Mouse (Mus musculus) CD4-positive helper T cell, adult 2 months (primary cell): ENCODE measurements around the gene Necab2.

Source experiments
- DNase-seq: peaks from one replicate; pipeline ENCODE4 v3.0.0-alpha.2; 2012; ENCODE audit warnings: low read depth, missing footprints, low spot score

Gene Necab2

DNA sequence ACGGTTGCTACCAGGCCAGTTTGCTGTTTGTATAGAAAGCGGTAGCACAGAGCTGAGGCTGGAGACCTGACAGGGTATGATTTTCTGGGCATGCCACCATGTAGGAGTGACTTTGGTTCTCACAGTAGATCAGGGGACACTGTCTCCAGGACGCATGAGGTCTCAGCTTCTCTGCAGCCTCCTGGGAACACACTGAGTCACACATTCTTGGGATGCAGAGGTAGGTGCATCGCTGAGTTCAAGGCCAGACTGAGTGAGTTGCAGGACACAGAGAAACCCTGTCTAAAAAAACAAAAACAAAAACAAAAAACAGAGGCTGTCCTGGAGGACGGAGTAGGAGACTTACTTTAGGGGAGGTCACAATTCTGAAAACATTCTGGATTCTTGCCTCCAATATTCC is 6.4 kb downstream of the Necab2 start:
- no peak for DNase-seq

DNA sequence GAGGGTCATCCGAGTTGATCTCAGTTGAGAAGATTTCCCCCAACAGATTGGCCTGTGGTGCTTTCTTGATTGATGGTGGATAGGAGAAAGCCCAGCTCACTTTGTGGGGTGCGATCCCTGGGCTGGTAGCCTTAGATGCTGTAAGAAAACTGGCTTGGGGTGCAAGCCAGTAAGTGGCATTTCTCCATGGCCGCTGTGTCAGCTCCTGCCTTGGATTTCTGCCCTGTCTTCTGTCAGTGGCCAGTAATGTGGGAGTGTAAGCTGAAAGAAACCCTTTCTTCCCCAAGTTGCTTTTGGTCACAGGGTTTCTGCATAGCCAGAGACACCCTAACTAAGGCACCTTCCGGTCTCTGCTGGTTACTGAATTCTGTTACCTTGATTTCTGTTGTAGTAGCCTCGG is 9.5 kb downstream of the Necab2 start:
- no peak for DNase-seq

DNA sequence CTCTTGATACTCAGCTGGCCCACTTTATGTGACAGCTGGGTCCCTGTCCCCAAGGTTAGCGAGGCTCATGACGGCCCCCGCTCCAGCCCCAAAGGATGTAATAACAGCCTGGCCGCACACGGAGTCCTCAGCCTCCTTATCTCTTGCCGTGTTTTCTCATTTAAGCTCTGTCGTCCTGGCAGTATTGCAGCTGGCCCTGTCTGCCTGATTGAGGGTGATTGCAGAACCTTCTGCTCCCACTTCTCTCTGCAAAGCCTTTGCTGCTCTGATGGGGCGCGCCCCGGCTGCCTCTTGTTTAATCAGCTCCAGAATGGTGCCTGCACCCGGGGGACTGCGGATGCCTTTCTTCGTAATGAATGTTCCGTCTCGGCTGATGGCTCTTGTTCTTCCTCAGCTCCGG is 13.2 kb downstream of the Necab2 start:
- DNase-seq, result no peak

DNA sequence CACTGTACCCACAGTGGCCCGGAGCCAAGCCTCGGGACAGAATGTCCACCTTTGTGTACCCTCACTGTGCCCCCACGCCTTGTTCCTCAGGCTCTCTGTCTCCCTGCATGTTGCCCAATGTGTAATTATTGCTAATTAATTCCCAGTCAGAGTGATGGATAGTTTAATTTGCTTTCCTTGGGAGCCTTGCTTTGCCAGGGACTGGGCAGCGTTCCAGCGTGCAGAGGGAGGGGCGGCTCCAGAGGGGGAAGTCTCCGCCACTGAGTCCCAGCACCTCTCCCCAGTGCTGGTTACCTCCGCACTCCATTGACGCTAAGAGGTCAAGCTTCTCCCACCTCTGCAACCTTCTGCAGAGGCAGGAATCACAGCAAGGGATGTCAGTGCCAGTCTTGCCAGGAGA is 14.8 kb downstream of the Necab2 start:
- DNase-seq, result no peak

DNA sequence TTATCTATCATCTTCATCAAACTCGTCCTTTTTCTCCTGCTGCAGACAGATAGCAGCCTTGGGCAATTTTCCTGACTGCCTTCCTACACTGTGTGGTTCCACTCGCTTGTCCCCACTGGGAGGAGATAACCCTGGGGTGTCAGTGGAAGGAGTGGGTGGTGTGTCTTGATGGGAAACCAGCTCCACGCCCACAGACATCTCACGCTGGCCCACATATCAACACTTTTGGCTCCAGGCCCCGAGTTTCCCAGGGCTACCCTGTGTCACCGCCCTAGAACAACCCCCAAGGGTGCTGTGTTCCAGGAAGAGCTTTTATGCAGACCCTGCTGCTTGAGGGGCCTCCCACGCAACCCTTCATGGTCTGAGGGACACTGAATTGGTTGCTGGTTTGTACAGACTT is 17.2 kb downstream of the Necab2 start:
- DNase-seq, result no peak

DNA sequence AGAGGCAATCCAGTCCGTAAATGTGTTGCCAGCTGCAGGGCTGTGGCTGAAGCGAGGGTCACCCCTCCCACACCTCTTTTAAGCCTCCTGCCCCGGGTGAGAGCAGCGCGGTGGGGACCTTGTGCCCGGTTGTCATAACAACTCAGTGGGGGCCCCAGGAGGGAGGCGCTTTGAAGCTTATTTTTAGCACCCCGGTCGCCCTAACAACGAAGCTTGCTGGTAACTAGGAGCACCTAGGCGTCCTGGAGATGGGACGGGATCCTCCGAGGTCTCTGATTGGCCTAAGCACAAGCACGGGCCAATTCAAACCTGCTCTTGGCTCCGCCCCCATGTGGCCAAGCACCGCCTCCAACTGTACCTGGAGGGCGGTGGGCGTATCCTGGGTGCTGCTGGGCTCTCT is 19.6 kb downstream of the Necab2 start:
- no peak for DNase-seq

DNA sequence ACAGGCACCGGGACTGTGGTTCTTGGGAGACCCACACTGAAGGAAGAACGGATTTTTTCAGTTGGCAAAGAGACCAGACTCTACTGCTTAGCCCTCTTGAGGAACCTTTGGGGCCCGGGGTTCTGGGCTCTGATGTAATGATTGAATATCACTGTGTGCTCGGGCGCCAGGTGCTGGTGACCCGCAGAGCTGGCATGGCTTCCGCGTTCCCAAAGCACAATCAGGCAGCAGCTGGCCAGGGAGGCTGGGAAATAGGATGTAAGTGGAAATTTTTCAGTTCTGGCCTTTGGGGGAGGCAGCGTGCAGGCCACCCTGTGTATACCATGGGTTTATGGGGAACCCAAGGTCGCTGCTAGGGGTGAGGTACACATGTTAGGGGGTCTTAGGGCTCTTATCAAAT is 20.3 kb downstream of the Necab2 start:
- DNase-seq, result no peak

DNA sequence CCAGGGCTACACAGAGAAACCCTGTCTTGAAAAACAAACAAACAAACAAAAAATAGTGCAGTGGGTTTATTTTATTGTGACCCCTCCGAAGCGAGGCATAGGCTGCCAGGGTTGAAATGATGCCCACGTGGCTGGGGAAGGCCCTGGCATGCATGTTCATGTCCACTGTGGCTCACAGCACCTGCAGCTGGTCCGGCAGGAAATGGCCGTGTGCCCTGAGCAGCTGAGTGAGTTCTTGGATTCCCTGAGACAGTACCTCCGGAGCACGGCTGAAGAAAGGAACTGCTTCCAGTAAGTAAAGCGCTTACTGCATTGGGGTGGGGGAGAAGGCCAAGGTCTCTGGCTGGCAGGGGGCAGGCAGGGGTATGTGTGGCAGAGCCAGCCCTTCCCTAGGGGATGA is 21.6 kb downstream of the Necab2 start:
- no peak for DNase-seq

DNA sequence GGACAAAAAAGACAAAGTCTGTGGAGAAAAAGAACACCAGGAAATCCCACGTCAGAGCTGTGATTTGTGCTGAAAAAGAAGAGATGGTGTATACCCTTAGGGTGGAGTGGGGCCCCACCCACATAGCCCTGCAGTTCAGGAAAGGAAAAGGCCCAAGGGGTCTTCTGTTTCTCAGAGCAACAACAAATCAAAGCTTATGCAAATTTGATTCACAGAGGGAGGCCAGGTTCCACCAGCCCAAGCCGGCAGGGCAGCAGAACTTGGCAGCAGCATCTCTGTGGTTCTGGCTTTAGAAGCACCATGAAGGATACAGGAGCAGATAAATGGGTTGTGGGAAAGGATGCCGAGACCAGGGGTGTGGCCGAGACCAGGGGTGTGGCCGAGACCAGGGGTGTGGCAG is 32.2 kb downstream of the Necab2 start:
- no peak for DNase-seq

DNA sequence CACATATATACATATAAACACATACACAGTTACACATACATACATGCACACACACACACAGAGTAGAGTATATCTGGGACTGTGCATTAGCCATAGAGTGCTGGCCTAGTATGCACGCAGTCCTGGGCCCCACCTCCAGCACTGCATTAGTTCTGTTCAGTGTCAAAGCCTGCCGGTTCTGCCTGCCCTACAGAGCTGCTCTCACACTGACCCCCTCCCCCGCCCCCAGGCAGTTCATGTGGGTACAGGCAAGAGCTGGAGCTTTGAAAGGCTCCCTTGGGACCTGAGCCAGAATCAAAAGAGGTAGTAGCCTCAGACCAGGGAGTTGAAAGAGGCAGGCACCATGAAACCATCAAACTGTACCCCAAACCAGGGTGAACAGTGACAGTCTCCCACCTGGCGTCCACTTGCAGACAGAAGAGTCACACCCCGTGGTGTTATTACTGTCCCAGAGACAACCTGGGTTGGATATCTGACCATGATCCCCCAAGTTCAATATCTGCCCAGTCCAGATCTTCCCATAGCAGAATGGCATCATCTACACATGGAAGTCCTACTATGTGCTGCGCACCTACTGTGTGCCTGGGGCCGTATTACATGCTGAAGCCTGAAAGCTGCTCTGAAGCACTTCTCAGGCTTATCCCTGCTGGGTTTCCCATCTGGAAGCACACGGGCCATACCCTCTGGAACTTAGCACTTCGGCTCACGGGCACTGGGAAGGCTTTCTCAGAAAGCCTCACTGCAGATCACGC is 37.8 kb downstream of the Necab2 start:
- DNase-seq, result no peak

DNA sequence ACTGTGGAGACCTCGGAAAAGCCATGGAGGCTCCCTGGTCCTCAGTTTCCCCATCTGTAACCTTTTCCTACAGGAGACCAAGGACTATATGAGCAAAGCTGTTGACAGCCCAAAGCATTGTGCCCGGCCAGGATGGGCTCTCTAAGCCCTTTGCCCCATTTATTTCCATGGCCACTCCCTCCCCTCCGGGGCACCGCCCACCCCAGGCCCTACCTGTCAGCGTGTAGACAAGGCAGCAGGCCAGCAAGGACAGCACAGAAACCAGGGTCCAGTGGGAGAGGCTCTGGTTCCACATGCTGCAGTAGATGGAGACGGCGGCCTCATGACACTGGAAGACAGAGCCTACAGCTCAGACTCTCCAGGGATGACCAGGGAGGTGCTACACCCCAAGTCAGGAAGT is 40.6 kb downstream of the Necab2 start:
- no peak for DNase-seq

DNA sequence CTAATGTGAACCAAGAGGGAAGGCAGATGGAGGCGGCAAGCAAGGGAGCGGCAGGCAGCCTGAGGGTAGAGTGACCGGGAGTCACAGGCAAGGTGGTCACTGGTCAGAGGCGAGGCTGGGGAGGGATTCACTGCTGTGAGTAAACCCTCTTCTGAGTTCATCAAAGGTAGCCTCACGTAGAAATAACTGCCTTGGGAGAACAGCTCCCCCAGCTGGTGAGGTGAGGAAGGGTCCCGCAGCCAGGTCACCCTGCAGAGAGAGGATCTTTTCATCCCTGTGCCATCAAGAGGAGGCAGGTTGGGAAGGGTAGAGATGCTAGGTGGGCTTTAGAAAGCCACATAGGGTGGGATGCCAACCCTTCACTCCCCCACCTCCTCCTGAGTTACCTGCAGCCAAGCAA is 50.3 kb downstream of the Necab2 start:
- DNase-seq, result peak; percentile 57

DNA sequence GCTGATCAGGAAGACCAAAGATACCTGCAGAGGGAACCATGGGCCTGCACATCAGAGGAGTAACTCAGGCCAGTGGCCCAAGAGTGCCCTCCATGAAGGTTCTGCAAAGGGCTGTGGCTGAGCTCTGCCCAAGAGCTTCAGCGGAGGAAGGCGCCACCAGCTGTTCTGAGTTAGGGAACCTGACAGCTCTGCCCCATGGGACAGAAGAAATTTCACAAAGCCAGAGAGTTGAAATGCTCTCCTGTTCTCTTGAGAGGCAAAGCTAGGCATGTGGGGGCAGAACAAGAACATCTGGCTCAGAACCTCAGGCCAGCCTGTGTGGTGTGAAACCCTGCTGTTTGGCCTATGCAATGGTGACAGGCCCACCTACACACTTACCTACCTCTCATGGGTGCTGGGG is 53.3 kb downstream of the Necab2 start:
- no peak for DNase-seq

DNA sequence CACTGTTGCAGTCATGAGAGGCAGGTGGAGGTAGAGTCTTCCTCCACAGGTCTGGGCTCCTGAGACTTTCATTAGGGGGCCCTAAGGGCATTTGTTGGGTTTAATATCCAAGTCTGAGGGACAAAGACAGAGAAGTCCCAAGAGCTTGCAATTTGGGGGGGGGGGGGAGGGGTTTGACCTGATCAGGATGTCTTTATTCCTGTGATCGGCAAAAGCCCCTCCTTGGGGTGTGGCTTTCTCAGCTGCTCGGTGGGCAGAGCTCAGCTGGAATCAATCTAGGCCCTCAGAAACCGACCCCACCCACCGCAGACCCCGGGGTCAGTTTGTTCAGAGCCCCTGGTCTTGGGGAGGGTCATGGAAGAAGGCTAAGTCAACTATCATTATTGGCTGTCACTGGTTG is 55.1 kb downstream of the Necab2 start, which contains the start of gene Slc38a8:
Slc38a8 (minus strand) TSS at position 101 of the 400 bp plus-strand sequence.
- DNase-seq, result no peak

DNA sequence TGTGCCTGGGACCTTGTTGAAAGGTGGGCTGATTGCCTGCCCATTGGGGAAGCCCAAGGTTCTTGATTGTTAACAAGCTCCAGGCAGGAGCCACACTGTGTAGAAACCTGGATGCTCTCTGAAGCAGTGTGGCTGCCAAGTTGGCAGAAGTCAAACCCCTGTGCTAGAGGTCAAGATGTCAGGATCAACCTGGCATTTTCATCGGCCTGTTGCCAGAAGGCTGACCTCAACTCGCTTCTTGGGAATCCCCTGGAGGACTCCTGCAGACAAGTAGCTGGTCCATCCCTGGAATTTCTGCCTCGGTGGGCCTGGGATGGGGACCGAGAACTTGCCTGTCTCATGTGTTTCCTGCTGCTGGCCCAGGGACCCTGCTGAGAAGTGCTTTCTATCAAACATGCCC is 55.6 kb downstream of the Necab2 start:
- DNase-seq, result no peak

DNA sequence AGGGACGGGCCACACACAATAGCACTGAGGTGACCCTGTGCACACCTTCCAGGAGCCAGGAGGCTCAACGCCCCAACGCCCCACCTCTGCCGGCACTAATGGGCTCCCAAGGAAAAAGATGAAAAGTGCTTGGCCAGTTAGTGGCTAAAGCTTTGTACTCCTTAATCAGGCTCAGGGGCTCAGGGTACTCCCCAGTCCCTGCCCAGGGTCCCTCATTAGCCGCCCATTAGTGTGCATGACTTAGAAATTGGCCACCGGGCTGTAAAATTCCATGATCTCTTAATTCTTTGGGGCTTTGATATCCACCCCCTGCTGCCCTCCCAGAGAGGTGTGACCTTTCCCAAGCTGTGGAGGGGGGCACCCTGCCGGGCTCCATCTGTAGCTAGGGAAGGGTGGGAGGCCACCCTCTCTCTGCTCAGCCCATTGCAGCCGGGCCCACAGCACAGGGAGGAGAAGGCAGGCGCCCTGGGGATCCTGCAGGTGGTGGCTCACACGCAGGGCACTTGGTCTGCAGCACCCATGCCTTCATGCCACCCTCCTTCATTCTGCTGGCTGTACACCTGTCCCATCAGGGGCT is 56.8 kb downstream of the Necab2 start:
- DNase-seq, result no peak

DNA sequence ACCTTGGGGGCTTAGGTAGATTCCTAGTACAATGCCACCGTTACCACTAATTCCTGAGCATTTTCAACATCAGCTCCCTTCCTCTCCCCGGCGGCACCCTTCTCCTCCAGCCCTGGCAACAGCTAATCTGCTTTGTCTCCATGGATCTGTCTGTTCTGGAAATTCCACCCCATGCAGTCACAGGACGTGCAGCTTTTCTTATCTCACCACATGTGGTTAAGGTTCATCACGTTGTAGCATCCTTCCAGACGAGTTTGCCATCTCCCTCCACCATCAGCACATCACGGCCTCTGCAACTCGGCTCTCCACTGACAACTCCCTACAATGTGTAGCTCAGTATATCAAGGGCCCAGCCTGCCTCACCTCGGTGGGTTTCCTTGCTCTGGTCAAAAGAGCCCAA is 59.0 kb downstream of the Necab2 start:
- peak; percentile 44 for DNase-seq

DNA sequence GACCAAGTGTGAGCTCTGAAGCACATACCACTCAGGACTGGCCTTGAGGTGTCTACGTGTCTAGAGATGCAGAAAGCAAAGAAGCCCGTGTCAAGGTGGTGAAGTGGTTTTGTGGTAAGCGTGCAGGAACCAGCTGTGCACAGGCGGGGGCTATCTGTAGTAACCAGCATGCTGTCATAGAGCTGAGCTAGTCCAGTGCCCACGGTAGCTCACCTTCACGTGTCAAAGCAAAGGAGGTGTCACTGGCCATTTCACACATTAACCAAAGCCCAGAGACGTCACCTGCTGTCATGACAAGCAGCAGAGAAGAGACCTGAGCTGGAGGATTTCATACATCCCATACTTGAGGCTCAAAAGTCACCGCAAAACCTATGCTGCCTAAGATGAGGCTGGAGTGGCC is 59.6 kb downstream of the Necab2 start:
- DNase-seq, result no peak

DNA sequence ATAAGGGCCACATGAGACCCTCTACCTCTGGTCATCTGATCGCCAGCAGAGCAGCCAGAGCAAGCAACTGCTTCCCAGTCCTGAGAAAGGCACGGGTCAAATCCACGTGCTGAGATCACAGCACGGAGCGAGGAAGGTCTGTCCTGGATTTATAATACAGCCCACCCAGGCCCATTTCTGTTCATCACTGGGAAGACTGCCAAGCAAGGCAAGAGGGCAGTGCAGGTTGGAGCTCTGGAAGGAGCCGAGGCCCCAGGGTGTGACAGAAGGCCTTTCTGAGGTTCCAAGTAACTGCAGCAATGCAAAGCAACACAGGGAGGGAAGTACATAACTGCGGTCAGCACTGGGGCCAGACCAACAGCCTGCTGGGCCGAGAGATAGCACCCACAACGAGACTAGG is 64.0 kb downstream of the Necab2 start:
- no peak for DNase-seq

DNA sequence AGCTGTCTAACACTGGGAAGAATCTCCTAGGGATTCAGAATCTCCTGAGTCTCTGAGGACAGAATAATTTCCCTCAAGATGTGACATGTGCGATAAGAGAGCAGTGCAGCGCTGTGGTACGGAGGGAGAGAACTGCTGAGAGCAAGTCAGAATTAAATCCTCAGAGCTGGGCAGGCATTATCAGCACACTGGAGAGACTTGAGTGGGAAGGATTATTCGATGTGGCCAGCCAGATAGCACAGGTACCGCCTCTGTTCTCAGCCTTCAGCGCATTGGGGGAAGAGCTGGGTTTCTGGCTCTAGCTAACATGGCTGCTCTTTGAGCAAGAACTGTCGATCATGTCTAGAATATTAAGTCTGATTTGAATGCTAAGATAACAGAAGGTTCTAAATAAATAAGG is 65.2 kb downstream of the Necab2 start:
- DNase-seq, result no peak

DNA sequence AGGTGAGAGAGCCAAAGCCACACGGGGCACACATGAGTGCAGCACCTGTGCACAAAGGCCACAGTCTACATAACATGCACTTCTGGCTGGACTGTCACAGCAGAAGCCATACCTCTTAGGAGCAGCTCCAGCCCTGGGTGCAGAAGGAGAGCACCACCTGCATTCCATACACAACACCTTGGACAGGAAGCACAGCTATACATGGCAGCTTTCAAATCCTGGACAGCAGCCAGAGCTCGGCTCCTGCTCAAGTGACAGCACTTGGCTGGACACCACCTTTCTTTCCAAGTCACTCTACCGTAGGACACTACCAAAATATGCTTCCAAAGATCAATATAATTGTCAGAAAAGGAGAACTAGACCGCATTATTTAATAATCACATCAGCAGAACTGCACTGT is 66.9 kb downstream of the Necab2 start:
- no peak for DNase-seq

DNA sequence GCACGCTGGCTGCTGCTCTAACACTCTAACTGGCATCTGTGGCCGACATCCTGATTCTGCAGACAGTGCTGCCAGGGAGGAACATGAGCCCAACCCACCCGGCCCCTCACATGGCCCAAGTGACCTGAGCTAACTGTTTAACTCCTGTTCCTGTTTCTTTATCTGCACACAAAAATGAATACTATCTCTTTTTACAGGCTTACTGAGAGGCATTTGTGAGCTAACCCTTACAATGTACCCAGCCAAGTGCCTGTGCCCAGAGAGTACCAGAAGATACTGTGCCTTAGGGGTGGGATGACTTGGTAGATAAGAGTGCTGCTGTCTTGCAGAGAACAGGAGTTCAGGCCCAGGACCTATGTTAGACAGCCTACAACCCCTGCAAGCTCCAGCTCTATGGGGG is 68.4 kb downstream of the Necab2 start:
- no peak for DNase-seq

DNA sequence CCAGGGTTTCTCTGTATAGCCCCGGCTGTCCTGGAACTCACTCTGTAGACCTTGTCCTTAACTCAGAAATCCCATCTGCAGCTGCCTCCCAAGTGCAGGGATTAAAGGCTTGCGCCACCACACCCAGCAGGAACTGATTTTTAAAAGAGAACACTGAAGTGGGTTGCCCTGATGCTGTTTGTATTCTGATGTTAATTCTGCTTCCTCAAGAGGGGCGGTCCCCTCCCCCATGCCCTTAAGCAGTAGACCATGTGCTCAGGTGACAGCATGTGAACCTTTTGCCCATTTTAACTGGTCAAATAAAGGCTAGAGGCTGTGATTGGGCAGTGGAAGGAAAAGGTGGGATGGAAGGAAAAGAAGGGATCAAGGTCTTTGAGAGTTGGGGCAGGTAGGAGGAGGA is 69.2 kb downstream of the Necab2 start:
- no peak for DNase-seq

DNA sequence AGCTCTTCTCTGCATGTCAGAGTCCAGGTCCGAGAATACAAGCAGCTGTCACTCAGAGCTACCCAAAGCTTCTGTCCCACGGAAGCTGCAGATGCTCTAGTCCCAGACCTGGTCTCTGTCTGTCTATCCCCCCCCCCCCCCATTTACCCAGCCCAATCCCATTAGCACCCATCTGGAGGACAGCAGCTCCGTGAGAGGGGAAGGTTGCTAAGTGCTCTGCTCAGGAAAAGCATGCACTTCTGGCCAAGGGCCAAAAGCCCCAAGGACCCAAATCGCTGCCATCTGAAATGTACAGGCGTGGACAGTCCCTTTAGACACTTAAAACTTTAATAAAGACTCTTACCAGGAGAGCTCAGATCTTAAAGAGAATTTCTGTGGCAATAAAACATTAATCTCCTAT is 70.2 kb downstream of the Necab2 start:
- DNase-seq, result no peak
